Mouse (Mus musculus) small intestine, adult 2 months (tissue): Measurements from ENCODE around the gene Ggcx.

ENCODE experiments used
- CTCF ChIP-seq: fragments of 200-500 bp; IDR thresholded peaks from 2 replicates; pipeline ENCODE4 v1.5.1; 2012; ENCODE audit warnings: low read depth, mild to moderate bottlenecking, control low read depth, inconsistent platforms, low read length, moderate library complexity, mixed read lengths; ENCODE audit not compliant: insufficient replicate concordance, insufficient read length; ENCODE audit errors: extremely low read depth
- POLR2A ChIP-seq: fragments of 200-500 bp; IDR thresholded peaks from 2 replicates; pipeline ENCODE4 v1.6.1; 2012; ENCODE audit warnings: low read depth, mild to moderate bottlenecking, control low read depth, inconsistent platforms, low read length, moderate library complexity

DNA sequence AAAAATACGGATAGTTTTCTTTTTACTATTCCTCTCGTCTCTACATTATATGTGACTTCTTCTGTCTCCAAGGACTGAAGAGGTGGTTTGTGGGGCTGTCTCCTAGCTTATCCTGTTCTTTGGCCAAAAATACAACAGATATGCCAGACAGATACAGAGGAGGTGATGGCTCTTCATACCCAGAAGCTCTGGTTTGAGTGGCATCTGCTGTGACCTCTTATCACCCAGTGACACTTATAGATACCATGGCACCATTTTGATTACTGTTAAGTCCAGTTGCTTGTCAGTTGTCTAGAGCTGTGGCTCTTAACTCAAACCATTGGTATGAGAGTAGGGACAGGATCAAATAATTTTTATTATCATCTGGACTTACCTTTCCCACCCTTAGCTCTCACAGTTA is 33.4 kb downstream of the Ggcx start:
- TF ChIP-seq POLR2A, result no peak
- no peak for TF ChIP-seq CTCF
